Mouse (Mus musculus) mature B cell (primary cell): ENCODE results near the gene Got1.

ENCODE experiments used
- in situ Hi-C: fragments of 300-500 bp; cut with MboI; formaldehyde crosslinking; loops from 2 replicates; pipeline ENCODE4 v1.14.3; 2019

The Got1 gene

GRCm38 (mm10) chr19:43480512-43480911, 43.9 kb downstream of the Got1 start:
- in situ Hi-C loops = no loop called here

GRCm38 (mm10) chr19:43479431-43479830, 45.0 kb downstream of the Got1 start:
- in situ Hi-C loops = no loop called here

GRCm38 (mm10) chr19:43478891-43479290, 45.5 kb downstream of the Got1 start:
- in situ Hi-C loops = no loop called here

GRCm38 (mm10) chr19:43477436-43477835, 47.0 kb downstream of the Got1 start:
- in situ Hi-C loops = no loop called here

GRCm38 (mm10) chr19:43476063-43476462, 48.3 kb downstream of the Got1 start:
- in situ Hi-C loops = no loop called here

GRCm38 (mm10) chr19:43475642-43476041, 48.8 kb downstream of the Got1 start:
- in situ Hi-C loops = no loop called here

- in situ Hi-C loops = no loop called here
Measured at GRCm38 (mm10) chr19:43472781-43473180, 51.6 kb downstream of the Got1 start.

GRCm38 (mm10) chr19:43472331-43472730, 52.1 kb downstream of the Got1 start:
- in situ Hi-C loops = no loop called here

- in situ Hi-C loops = no loop called here
Measured at GRCm38 (mm10) chr19:43469333-43469732, 55.1 kb downstream of the Got1 start.

GRCm38 (mm10) chr19:43467927-43468685, 56.3 kb downstream of the Got1 start:
- in situ Hi-C loops = no loop called here

GRCm38 (mm10) chr19:43465601-43466255, 58.7 kb downstream of the Got1 start:
- in situ Hi-C loops = no loop called here

- in situ Hi-C loops = no loop called here
Measured at GRCm38 (mm10) chr19:43465076-43465475, 59.3 kb downstream of the Got1 start.

GRCm38 (mm10) chr19:43464294-43464687, 60.1 kb downstream of the Got1 start:
- in situ Hi-C loops = no loop called here

- in situ Hi-C loops = no loop called here
Measured at GRCm38 (mm10) chr19:43463546-43464293, 60.7 kb downstream of the Got1 start.

- in situ Hi-C loops = no loop called here
Measured at GRCm38 (mm10) chr19:43462141-43462540, 62.3 kb downstream of the Got1 start.

- in situ Hi-C loops = no loop called here
Measured at GRCm38 (mm10) chr19:43460481-43460880, 63.9 kb downstream of the Got1 start.

GRCm38 (mm10) chr19:43459948-43460347, 64.5 kb downstream of the Got1 start:
- in situ Hi-C loops = no loop called here

GRCm38 (mm10) chr19:43453025-43453424, 71.4 kb downstream of the Got1 start:
- in situ Hi-C loops = no loop called here

- in situ Hi-C loops = no loop called here
Measured at GRCm38 (mm10) chr19:43452176-43452575, 72.2 kb downstream of the Got1 start.

GRCm38 (mm10) chr19:43451563-43451962, 72.8 kb downstream of the Got1 start:
- in situ Hi-C loops = no loop called here
